Mouse (Mus musculus) cerebellum, adult 18-20 months (tissue): ENCODE results near the gene Cnbd2.

ENCODE experiments used
- DNase-seq, 2 experiments: peaks; one replicate each; pipeline ENCODE4 v3.0.0; 2021

Gene Cnbd2

DNA sequence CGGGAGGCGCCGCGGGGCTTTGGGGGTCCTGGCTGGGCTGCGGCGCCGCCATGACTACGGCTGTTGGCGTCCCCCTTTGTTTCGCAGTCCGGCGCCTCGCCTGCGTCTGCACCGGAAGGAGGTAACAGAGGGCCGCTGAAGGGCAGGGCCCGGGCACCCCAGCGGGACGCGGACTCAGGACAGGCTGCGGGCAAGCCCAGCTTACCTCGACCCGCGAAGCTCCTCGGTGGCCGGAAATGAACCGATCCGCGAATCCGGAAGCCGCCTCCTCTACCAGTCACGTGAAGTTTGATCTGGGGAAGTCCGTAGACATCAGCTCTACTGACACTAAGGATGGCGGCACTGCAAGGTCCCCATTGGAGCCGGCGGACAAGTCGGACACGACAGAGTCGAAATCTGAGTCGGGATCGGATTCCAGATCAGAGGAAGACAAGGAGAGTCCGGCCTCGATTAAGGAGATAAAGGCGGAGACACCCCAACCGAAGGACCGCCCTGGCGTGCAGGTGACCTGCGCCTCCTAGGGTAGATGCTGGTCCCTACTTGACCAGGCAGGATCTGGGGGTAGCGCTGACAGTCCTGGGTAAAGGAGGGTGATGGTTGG is at the start of gene Cnbd2, which contains the start of gene Scand1:
Gene Cnbd2 (plus strand): TSS at position 3 of the 601 bp plus-strand sequence.
Gene Scand1 (minus strand): TSS at position 408 of the 601 bp plus-strand sequence.
- peak; percentile 85 to 87 for DNase-seq

DNA sequence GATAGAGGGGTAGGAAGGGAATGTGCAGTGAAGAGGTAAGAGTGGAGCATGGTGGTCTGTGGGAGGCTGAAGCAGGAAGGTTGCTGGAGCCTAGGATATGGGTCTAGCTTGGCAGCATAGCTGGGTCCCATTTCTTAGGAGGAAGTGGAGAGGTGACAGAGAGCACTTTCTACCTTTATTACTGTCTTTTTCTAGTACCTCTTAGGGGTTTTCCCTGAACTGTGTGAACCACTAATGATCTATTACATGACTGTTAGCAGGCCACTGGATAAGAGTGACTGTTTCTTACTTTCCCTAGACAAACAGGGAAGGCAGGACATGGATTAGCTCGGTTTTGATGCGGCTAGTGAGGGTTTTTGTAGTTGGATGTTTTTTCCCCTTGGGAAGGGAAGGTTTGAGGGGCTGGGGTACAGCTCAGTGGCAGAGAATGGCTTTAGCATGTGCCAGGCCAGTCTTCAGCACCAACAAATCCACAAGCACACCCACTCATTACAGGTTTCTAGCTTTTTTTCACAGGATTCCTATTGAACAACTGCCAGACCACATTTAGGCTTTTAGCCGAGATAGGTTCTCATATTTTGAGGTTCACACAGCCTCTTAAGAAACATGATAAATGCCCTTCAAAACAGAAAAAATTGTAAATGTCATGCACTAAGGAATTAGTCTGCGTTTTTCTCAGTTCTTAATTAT is 48.8 kb upstream of the Cnbd2 start:
- DNase-seq, result no peak

DNA sequence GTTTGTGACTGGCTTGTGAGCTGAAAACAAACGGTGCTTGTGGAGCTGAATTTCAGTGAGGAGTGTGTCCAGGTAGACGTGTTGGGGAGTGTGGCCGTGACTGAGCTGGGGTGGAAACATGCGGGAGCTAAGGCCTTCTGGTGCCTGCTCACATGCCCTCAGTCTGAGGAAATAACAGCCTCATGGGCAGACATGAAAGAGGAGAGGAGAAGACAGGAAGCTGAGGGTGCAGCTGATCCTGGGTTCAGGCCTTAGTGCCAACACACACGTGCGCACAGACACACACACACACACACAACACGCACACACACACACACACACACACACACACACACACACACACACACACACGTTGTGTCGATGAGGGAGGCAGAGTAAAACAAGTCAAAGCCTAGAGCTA is 44.5 kb upstream of the Cnbd2 start:
- DNase-seq, result no peak

DNA sequence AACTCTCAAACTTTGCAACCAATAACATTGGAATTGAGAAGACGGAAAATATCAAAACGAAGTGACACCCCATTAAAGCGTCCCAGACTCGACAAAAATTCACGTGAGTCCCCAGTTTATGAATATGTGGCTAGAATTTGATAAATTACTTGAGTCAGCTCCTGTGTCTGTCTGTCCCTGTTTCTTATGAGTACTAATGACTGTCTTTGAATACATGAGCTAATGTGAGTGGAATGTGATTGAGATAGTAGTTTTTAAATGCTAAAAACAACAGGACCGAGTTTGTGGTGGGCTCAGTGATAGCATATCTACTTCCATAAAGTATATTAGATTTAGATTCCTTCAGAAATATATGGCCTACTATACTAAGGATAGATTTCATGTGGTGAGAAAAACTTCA is 39.5 kb upstream of the Cnbd2 start:
- no peak for DNase-seq

DNA sequence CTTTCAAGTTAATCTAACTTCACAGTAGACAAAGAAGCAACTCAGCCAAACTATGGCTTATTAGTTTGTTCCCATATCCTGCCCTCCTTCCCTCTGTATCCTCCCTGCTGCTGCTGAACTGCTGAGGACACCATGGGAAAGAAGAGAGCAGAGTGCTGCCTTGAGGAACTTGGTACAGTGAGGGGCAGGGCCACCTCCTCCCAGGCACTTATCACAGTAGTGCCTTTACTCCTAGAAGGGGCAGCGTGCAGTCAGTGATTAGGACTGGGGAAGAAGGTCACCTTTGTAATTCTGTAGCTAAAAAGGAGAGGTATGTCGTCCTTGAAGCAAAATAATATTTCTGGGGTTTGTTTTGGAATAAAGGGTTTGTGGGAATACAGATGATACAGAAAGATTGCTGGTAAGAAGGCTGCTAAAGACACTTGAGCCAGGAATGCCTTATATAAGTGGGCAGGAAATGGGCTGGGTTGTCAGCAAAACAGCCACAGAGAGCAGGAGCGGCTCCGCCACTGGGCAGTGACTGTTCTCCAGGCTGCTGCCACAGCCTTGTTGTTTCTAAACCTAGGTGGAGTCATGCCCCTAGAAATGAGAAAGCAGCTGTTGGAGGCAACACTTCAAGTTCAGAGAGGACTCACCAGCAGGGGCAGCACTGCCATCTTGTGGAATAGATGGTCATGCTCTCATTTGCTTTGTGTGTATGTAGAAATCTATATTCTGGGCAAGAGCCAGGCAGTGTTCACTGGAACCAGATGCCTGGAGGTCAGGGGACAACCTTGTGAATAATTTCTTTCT is 33.7 kb upstream of the Cnbd2 start:
- DNase-seq, result peak; percentile 82 to 84

DNA sequence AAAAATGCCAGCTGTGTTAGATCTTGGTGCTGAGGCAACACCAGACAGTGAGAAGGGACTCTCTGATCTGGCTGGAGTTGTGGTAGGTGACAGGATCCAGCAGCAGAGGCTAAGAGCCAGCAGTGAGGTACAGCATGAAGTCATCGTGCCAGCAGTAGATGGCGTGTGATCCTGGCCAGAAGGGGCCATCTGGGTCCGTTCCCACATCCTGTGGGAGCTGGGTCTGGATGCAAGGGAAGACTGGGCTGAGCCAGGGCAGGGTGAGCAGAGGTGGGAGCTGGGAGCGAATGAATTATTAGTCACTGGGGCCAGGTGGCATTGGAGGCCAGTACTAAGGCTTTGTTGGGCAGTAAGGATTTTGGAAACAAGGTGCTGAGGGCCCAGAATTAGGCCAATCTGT is 30.9 kb upstream of the Cnbd2 start:
- DNase-seq, result peak; percentile 53 to 58

DNA sequence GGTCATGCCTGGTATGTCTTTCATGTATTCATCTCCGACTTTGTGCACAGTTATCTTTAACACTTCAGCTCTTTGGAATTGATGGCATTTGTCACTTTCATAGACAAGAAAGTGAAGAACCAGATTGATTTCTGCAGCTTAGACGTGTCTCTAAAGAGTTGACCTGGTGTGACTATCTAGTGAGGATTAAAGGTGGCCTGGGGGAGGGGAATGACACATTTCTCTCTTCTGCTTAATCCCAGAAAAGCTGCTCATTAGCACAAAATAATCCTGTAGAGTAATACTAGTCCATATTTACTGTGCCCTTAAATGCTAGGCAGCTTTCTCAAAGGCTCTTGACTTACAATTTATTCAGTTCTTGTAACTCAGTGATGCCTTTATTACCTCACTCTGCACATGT is 26.9 kb upstream of the Cnbd2 start:
- no peak for DNase-seq

DNA sequence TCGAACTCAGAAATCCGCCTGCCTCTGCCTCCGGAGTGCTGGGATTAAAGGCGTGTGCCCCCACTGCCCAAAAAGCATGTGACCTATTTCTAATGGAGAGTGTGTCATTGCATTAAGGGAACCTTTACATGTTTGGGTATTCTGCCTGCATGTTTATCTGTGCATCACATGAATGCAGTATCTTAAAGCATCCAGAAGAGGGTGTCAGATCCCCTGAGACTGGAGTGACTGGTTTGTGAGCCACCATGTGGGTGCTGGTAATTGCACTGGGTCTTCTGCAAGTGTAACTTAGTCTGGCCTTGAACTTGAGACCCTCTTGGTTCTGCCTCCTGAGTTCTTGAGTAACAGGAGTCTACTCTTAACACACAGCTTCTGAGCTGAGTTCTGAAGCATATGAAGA is 25.4 kb upstream of the Cnbd2 start:
- no peak for DNase-seq

DNA sequence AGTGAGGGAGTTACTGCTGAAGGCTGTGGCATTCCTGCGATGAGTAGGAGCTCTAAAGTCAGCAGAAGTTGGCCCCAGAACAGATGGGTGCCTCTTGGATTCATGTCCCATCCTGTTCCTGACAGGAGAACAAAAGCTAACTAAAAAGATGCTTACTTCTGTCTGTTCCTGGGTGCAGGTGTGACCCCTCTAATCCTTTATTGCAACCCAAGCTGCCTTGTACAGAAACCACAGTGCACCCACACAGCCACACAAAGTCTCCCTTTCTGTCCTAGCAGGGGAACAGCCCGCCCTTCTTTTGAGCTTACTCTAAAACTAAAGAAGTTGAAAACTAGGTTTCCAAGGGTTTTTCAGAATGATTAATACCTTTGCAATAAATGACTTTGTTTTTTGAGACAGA is 23.9 kb upstream of the Cnbd2 start:
- no peak for DNase-seq

DNA sequence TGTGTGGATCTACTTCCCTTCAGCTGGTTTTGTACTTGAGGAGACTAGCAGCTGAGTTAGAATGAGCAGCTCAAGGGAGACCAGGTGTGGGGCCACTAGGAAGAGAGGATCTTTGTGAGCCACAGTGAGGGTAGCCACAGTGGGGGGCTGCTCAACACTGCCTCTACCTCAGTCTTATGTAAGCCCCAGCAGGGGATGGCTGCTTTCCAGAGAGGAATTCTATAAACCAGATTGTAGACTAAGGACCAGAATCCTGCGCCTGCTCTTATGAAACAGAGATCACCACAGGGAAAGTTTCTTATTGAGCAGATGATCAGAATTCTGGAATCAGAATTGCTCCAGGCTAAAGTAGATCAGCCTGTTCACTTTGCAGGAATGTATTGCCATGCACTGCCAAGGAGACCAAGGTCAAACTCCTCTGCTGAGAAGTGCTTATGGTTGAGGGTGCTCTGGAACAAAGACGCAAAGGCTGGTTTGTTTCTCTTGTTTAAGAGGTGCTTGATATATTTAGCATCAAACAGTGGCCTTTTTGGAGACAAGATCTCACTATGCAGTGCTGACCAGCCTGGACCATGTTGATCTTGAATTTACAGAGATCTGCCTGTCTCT is 22.4 kb upstream of the Cnbd2 start:
- DNase-seq, result peak; percentile 78 to 79

DNA sequence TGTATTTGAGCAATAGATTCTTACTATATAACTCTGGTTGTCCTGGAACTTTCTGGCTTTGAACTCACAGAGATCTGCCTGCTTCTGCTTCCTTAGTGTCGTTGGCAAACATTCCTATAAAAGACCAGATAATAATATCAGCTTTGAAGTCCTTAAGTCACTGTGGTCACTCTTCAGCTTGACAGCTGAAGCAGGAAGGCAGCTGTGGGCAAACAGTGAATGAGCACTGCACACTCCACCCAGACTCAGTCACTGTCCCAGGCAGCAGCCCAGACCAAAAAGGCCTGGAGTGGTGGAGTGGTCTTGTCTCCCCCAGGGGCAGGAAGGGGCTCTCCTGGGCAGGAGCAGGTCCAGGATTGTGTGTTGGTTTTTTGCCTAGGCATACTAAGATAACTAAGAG is 20.1 kb upstream of the Cnbd2 start:
- no peak for DNase-seq

DNA sequence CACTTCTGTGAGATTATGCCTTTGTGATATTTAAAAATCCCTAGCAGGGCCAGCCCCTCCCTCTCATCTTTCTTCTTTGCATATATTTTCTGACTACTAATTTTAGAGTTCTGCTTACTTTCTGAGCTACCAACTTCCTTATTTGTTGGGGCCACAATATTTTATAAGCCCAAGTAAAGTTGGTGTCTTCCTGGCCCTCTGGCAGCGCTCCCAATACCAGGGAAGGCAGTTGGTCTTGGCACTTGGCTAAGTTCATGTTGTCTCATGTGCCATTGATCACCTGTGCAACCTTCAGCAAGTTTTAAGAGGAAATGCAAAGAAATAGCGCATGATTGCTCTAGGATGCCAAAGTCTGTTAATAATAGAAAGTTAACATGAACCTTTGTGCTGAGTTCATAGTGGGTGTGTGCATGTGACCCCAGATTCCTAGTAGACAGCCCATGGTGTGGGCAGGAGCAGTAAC is 16.5 kb upstream of the Cnbd2 start:
- no peak for DNase-seq

DNA sequence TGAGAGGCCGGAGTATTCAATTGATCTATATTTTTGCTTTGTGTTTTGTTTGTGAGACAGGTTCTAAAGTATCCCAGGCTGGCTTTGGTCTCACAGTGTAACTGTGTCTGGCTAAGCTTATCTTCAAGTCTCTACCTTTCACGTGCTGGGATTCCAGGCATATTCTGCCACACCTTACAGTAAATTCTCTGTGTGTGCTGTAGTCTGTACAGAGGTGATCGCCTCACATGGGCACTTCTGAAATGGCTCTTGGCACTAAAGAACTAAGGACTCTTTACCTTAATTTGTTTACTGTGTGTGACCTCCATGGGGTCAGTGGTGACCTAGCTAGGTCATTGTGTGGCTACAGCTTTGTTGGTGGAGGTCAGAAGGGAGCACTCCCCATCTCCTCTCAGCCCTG is 15.9 kb upstream of the Cnbd2 start:
- no peak for DNase-seq

DNA sequence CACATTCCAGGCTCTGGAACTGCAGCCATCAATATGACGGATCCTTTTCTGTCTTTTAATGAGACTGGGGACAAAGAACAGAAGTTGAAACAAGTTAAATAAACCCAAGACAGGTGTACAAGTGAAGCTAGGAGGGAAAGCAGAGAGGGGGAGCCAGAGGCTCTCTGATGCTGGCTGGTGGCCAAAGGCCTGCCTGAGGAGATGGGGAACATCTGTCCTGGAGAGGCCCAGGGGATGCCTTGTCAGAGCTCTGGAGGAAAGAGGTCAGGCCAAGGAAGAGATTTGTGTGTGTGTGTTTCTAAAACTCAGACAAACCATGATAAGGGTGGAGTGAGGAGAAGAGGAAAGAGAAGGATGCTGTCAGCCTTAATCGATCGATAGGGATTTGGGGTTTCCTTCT is 14.4 kb upstream of the Cnbd2 start:
- DNase-seq, result no peak

DNA sequence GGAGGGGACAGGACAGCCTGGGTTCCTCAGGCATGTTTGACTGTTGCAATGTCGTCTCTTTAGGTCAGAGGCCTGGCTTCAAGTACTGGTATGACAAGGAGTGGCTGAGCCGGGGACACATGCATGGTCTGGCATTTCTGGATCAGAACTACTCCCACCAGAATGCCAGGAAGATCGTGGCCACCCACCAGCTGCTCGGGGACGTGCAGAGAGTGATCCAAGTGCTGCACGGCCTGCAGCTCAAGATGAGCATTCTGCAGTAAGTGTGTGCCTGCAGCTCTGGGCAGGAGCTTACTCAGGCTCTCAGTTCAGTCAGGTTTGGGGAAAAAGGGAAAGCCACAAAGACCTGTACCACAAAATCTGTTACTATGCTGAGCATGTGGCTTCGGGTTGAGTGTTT is 13.6 kb upstream of the Cnbd2 start:
- DNase-seq, result no peak

DNA sequence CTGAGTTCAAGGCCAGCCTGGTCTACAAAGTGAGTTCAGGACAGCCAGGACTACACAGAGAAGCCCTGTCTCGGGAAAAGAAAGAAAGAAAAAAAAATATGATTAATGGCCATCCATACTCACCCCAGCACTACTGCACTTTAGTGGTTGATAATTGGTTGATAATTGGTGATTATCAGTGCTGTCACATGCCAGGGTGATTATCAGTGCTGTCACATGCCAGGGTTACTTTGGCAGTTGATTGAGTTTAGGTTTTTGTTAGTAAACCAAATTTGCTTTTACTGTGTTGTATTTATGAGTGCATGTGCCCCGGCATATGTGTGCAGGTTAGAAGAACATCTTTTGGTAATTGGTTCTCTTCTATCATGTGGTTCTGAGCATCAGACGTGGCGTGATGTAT is 10.0 kb upstream of the Cnbd2 start:
- no peak for DNase-seq

DNA sequence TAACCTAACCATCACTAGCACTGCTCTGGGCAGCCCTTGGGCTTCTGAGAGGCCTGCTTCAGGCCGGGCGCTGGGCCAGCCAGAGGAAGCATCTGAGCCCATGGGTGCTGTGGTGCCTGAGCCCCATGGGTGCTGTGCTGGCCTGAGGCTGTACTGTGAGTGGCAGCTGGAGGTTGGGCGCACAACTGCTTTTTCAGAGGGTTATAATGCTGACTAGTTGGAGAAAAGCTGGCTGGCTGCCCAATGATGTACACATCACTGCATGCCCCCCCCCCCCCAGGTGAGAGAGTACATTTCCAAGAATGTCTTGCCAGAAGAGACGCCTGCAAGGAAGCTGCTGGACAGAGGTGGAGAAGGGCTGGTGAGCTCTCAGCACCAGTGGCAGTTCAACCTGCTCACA is 7.7 kb upstream of the Cnbd2 start:
- DNase-seq, result no peak

DNA sequence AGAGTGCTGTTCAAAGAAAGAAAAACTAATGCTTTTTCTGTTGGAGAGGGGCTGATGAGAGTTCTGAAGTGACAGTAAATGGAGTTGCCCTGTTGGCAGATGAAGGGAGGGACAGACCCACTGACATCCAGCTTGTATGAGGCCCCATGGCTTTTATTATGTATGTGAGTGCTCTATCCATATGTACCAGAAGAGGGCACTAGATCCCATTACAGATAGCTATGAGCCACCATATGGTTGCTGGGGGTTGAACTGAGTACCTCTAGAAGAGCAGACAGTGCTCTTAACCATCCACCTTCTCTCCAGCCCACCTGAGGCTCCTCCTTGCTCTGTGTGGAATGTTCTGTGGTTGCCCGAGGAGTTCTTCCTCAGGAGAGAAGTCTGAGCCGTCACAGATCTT is 6.3 kb upstream of the Cnbd2 start:
- DNase-seq, result peak in 1 of 2 experiments; percentile 18

DNA sequence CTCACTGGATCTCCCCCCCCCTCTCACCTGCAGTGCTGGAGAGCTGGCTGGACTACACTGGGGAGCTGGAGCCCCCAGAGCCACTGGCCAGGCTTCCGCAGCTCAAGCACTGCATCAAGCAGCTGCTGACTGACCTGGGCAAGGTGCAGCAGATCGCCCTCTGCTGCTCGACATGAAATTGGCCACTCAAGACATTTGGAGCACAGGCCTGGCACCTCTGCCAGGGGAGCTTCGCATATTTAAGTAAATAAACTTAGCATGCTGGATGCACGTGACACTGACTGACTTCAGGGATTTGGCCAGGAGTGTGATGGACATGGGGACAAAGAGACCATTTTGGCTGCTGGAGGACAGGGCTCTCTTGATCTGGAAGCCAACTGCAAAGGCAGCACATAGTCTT is 4.8 kb upstream of the Cnbd2 start:
- DNase-seq, result peak; percentile 26 to 28

DNA sequence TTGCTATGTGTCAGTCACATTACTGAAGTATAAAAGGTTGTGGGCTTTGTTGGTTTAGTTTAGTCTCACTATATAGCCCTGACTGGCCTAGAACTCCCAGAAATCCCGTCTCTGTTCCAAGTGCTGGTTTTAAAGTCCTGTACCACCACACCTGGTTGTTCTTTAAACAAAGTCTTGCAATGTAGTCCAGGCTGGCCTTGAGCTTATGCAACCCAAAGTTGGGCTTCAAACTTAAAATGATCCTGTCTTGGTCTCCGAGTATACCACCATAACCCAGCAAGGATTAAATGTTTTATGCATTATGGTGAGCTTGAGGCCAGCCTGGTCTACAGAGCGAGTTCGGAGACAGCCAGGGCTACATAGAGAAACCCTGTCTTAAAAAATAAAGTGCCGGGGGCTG is 2.2 kb upstream of the Cnbd2 start:
- DNase-seq, result no peak

DNA sequence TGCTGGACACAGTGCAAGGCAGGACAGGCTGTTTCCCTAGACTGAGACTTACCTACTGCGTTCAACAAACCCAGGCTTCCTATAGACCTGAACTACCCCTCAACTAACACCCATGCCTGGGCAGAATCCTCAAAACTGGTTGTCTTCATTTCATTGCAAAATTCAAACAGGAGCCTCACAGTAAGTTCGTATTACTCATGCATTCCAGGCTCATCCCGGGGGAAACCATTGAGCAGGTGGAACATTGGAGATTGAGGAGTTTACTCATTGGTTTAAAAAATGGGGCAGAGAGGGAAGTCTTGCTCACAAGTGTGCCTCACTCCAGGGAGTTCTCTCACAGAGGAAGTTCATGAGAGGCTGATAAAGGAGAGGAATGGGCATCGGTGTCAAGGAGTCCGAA is 1.6 kb upstream of the Cnbd2 start:
- no peak for DNase-seq

DNA sequence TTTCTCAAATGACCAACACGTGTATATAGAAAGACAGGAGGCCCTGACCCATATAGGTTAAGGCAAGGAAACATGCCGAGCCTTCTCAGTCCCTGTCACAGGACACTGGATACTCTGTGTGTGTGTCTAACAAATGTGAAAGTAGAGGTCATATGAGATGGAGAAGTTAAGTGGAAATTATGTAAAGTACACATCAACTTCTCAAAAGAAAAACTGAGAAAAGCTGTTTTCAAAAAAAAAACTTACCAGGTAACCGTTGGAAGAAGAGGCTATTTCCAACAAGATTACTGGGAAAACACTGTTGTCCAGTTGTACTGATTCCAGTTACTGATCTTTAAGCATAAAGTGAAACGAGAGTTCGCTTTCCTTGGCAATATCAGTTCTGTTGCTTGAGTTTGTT is 1.2 kb upstream of the Cnbd2 start:
- DNase-seq, result no peak

DNA sequence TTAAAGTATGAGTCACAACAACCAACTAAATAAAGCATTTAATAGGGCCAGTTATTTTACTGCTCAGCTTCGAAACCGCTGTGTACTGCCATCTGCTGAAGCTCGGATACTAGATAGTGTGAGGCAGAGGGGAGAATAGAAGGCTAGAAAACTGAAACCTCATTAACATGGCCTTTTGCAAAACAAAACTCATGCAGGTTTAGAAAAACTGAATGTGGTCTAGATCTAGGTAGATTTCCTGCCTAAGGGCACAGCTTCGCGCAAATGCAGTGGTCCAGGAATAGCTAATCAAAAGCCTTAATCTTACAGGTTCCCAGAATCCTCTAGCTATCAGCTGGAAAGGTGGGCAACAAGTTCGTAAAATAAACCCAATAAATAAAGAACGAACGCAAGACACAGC is 658 bp upstream of the Cnbd2 start:
- no peak for DNase-seq

DNA sequence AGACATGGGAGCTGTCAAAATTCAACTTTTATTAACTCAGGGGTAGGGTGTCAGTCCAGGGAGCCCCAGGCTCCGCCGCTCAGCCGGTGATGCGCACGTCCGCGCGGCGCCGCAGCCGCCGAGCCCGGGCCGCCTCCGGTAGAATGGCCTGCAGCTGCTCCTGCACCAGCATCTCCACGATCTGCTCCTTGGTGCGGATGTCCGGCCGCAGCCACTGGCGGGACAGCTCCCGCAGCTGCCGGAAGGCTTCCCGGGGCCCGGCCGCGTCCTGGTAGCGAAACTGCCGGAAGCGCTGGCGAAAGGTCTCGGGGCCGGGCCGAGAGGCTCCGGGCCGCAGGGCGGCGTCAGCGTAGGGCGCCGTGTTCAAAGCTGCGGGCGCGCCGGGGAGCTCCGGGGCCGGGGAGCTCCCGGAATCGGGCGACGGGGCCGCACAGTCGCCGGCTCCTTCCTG is 233 bp upstream of the Cnbd2 start:
- peak; percentile 47 to 74 for DNase-seq
